Mouse (Mus musculus) cerebellum, postnatal 25 days (tissue): ENCODE data around the gene Psrc1.

ENCODE experiments used
- DNase-seq, 2 experiments: peaks; one replicate each; pipeline ENCODE4 v3.0.0; 2021; ENCODE audit warnings: mixed read lengths in 2 of 2

Psrc1 gene

DNA sequence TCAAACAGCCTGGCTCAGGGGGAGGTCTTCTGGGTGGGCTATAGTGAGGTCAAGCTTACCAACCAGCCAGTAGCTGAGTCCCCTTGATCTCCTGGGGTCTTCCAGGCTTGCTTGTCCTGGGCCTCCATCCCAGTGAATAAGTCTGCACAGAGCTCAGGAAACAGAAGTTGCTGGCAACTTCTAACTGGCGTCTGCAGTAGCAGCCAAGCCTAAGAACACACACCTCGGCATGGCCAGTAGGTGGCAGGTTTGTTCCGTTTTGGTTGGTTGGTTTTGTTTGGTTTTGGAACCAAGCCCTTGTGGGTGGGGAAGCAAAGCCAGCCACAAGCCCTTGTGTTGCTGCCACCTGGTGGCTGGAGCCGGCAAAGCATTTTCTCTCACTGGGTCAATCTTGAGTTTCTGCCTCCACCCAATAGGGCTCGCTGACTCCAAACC is 5.5 kb downstream of the Psrc1 start:
- DNase-seq: peak; percentile 98

GRCm38 (mm10) chr3:108392299-108392698 is 8.7 kb downstream of the Psrc1 start:
- no peak for DNase-seq

DNA sequence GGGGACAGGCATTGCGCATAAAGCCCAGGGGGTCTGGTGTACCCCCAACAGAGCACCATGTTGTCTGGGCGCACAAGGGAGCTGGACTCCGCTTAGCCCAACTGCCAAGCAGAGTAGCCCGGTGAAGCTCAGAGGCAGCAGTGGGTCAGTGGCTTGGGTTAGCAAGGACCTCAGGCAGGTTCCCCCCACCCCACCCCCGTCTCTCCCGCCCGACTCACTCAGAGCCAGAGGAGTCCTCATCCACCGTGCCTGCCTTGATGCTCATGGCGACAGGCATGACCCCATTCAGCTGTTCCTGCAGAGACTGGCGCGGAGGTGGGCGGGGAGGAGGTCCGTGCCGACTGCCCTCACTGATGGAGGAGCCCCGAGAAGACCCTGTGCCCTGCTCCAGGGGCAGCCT is 9.2 kb downstream of the Psrc1 start:
- no peak for DNase-seq

DNA sequence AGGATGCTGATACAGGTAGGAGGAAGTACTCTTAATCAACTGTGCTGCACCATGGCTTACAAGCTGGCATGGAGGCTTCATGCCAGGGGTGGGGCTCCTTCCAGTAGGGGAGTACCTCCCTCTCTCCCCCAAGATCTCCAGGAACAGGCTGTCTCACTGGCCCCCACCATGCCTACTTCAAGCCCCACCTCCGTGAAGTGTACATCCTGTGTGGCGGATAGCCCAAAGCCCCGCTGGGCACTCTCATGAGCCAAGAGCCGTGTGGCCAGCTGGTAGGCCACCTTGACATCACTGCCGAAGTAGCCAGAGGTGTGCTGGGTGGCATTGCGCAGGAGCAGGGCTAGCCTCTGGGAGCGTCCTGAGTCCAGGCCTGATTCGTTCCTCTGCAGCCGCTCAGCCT is 14.6 kb downstream of the Psrc1 start:
- DNase-seq: peak in 1 of 2 experiments; percentile 50

- peak in 1 of 2 experiments; percentile 19 for DNase-seq
Measured at GRCm38 (mm10) chr3:108400442-108400841, 16.8 kb downstream of the Psrc1 start.

GRCm38 (mm10) chr3:108401692-108402527 is 18.3 kb downstream of the Psrc1 start:
- DNase-seq: peak; percentile 94 to 96

DNA sequence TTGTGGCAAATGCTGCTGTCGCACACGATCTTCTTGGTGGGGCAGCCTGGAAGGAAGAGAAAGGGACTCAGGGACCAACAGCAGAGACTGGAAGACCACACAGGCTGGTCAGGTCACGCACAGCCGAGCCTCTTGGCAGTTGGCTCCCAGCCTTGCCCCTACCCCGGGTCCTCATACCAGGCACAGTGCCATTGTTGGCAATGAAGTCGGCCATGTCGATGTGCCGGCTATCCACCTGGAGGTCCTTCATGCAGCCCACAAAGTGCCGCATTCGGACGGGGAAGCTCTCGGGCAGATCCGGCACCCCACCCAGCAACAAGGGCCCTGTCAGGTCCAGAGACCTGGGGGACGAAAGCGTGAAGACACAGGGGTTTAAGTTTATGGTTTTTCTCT is 18.9 kb downstream of the Psrc1 start:
- DNase-seq: peak in 1 of 2 experiments; percentile 33

DNA sequence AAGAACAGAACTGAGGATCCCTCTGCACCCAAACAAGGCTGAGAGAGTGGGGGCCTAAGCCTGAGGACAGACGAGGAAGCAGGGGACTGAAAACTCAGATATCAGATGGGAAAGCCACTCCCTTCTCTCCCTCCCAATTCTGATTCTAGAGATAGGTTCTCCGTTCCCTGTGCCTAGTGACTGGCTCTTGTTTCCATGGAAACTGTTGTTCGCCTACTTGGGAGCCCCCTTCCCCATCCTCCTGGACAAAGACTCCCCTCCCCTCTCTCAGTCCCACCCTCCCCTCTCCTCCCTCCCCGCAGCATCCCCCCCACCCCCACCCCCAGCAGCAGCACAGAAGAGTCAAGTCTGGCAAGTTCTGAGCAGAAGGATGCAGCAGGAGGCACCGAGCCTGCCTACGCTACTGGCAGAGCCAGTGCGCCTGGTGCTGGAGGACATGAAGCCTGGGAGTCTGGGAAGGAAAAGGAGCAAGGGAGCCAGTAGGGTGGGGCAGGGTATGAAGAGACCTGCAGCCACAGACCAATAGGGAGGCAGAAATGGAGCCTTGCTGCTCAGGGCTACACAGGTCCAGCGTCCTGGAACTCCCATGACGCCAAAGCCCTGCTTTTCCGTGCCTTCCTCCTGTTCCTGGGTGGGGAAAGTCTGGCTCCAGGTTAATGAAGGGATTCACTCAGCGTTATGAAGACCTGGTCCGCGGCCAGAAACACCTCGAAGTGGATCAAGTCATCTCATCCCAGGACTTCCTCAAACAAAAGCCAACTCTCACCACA is 22.1 kb downstream of the Psrc1 start:
- peak; percentile 52 to 60 for DNase-seq

DNA sequence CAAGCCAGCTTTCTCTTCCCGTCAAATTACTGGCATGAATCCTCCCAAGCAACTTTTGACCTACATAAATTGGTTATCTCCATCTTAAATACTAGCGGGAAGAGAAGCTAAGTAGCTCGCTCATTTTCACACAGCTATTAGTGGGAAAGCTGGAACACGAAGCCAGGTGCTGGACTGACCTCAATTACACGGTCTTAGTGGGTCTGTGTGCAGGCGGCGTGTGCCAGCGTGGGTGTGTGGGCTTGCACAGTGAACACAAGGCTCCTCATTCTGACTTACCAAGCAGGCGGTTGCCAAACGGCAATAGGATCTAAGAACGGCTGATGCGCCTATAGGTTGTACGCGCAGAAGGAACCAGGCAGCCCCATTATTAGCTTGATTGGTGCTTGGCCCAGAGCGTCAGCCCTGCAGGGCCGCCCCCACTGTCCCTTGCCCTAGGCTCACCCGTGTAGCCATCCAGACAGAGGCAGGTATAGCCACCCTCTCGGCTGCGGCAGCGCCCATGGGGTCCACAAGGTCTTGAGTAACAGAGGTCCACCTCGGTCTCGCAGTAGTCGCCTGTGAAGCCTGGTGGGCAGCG is 22.8 kb downstream of the Psrc1 start:
- DNase-seq: peak; percentile 28 to 47

DNA sequence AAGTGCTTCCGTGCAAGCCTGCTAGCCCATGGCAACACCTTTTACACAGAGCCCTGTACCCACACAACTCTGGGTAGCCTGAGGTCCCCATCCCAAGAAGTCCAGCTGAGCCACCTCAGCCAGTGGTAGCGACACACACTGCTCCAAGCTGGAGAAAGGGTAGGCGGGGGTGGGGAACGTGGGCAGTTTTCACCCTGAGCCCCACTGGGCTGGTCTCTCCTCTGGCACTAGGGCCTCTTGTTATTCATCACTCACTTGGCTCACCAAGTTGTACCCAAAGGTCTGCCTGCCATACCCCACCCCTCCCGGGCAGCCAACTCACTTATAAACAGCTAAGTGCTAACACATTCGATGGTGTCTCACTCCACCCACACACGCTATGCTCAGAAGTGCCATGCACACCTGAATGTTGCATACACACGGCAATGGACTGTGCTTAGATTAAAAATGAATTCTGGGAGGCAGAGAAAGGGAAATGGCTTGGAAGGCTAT is 24.9 kb downstream of the Psrc1 start:
- DNase-seq: peak in 1 of 2 experiments; percentile 8

GRCm38 (mm10) chr3:108409656-108410358 is 26.2 kb downstream of the Psrc1 start:
- peak; percentile 52 to 66 for DNase-seq

GRCm38 (mm10) chr3:108410359-108410714 is 26.7 kb downstream of the Psrc1 start:
- peak in 1 of 2 experiments; percentile 31 for DNase-seq

DNA sequence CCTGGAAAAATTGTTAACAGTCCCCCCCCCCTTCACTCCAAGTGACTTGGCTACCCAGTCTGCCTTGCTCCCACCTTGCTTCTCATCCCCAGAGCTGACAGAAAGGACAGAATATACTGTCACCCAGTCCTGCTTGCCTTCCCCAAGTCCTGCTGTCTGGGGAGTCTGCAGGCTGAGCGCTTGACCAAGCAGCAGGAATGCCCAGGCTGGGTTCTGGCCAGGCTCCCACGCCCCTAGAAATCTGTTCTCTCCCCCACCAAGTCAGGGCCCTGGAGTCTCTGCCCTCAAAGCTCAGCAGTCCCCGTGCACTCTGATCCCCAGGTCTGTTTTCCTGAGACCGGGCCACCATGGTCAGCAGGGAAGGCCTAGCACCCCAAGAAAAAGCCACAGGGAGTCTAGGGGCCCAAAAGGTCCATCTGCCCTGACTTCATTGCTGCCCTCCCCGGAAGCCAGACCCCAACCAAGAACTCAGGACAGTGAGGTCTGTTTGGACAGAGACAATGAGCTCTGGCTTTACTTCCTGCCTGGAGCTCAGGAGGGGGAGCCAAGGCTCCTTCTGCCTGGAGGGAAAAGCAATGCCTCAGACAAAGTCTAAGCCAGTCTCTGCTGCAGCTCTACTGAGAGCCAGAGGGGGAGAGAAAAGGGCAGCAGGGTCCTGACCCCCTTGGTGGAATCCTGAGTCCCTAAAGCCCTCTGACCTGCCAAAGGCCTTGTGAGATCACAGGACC is 27.6 kb downstream of the Psrc1 start:
- DNase-seq: peak in 1 of 2 experiments; percentile 27

GRCm38 (mm10) chr3:108411754-108412121 is 28.1 kb downstream of the Psrc1 start:
- peak; percentile 71 to 83 for DNase-seq

GRCm38 (mm10) chr3:108413634-108414360 is 30.2 kb downstream of the Psrc1 start:
- no peak for DNase-seq

DNA sequence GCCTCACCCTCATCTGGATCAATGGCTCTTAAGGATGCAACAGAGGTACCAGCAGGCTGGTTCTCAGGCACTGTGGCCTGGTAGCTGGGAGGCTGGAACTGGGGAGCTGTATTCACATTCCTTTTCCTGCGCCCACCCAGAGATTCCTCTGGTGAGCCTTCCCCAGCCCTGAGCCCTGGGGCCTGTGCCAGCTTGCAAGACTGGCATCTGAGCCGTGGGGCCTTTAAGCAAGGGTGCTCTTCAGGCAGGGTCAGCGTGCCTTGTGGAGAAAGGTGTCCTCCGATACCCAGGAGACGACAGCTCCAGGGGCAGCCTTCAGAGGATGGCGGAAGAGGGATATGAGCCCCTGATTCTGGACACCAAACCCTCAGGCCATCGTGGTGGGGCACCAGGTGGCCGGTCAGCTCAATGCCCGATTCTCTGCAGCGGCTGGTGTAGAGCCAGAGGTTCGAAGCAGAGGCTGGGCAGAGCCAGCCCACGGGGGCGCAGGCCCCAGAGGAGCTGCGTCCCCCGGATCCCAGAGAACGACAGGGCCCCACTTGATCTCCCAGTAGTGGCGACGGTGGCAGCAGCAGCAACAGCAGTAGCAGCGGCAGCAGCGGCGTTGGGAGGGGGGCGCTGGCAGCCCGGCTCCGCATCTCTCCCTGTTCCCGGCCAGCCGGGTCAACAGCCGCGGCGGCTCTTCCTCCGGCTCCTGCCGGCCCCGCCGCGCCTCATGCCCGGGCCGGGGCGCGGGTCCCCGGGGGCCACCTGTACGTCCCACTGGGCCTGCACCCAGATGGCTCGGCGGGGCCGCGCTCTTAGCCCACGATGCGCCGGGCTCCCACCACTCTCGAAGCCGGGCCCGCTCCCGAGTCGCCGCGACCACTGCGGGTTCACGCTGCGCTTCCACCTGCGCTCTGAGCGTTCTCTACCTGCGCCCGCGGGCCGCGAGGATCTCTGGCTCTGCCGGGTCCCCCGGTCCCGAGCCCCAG is 31.5 kb downstream of the Psrc1 start, which contains the start of gene Celsr2:
Celsr2 (minus strand) TSS at position 696 of the 974 bp plus-strand sequence.
- peak; percentile 57 to 61 for DNase-seq

DNA sequence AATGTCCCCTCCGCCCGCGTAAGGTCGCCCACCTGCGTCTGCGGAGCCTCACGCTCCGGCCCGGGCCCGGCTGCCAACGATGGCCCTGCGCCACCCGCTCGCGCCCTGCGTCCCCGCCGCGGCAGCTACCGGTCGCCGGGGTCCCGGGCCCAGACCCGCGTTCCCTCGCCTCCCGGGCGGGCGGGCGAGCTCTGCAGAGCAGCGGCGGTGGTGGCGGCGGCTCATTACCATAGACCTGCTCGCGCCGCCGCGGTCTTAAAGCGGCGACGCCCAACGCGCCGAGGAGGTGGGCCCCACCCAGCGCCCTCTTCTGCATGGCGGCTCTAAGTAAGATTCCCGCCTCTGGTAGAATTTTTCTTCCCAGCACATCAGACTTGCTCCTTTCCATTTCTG is 32.2 kb downstream of the Psrc1 start:
- peak; percentile 91 to 95 for DNase-seq

DNA sequence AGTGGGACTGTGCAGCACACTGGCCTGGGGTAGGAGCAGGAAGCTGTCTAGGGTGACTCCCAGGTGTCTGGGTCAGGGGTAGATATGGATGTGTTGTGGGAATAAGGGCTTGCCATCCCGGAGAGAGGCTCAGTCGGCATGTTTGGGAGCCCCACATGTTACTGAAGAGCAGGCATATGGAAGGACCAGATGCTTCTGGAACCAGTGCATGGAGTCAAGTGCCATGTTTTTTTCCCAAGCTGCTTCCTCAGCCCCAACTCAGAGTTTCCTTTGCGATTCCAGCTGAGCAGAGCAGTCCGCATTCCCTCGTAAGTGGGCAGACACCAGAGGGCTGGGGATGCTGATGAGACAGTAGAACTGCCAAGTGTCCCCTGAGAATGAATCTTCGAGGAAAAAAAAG is 39.4 kb downstream of the Psrc1 start:
- no peak for DNase-seq

- DNase-seq: peak; percentile 78 to 87
Measured at GRCm38 (mm10) chr3:108423844-108424801, 40.5 kb downstream of the Psrc1 start.
